Mouse (Mus musculus): ENCODE measurements around the gene Ppm1l.

The Ppm1l gene

GRCm38 (mm10) chr3:69598261-69599165 is 281.9 kb downstream of the Ppm1l start, which contains the start of gene B3galnt1:
Gene B3galnt1, minus strand, starts transcription at chr3:69598960.
- peak; percentile 15 for DNase-seq (ENCODE audit: low read depth, low spot score)
- H3K36me3 ChIP-seq (ENCODE audit: control insufficient read depth, insufficient read depth, low read length, poor library complexity, severe bottlenecking) = no peaks in the 10 kb centered on the region
- H3K27me3 ChIP-seq (ENCODE audit: control insufficient read depth, insufficient read depth, low read length, poor library complexity, severe bottlenecking) = no peaks in the 10 kb centered on the region

GRCm38 (mm10) chr3:69599166-69599500 is 282.5 kb downstream of the Ppm1l start:
- no peak for DNase-seq (ENCODE audit: low read depth, low spot score)
- Histone ChIP-seq H3K36me3 (ENCODE audit: control insufficient read depth, insufficient read depth, low read length, poor library complexity, severe bottlenecking) (no peaks in the 10 kb centered on the region), H3K27me3 (ENCODE audit: control insufficient read depth, insufficient read depth, low read length, poor library complexity, severe bottlenecking) (no peaks in the 10 kb centered on the region)

- H3K27me3 ChIP-seq (ENCODE audit: control insufficient read depth, insufficient read depth, low read length, poor library complexity, severe bottlenecking) = no peaks in the 10 kb centered on the region
- no peak for DNase-seq (ENCODE audit: low read depth, low spot score)
- H3K36me3 ChIP-seq (ENCODE audit: control insufficient read depth, insufficient read depth, low read length, poor library complexity, severe bottlenecking) = no peaks in the 10 kb centered on the region
These were observed 290.3 kb downstream of the Ppm1l start for GRCm38 (mm10) chr3:69606923-69607322.

- Histone ChIP-seq H3K36me3 (ENCODE audit: control insufficient read depth, insufficient read depth, low read length, poor library complexity, severe bottlenecking) (no peaks in the 10 kb centered on the region), H3K27me3 (ENCODE audit: control insufficient read depth, insufficient read depth, low read length, poor library complexity, severe bottlenecking) (no peaks in the 10 kb centered on the region)
- DNase-seq (ENCODE audit: low read depth, low spot score) = no peak
These were observed 290.8 kb downstream of the Ppm1l start for GRCm38 (mm10) chr3:69607468-69607867.

GRCm38 (mm10) chr3:69607909-69608308 is 291.2 kb downstream of the Ppm1l start:
- no peaks in the 10 kb centered on the region for H3K27me3 ChIP-seq (ENCODE audit: control insufficient read depth, insufficient read depth, low read length, poor library complexity, severe bottlenecking)
- H3K36me3 ChIP-seq (ENCODE audit: control insufficient read depth, insufficient read depth, low read length, poor library complexity, severe bottlenecking) = no peaks in the 10 kb centered on the region
- no peak for DNase-seq (ENCODE audit: low read depth, low spot score)

All from splenic B cell, adult 2 months (primary cell).